20 mouse cellular contexts compared by ENCODE assay signal in the genomic region with DNA sequence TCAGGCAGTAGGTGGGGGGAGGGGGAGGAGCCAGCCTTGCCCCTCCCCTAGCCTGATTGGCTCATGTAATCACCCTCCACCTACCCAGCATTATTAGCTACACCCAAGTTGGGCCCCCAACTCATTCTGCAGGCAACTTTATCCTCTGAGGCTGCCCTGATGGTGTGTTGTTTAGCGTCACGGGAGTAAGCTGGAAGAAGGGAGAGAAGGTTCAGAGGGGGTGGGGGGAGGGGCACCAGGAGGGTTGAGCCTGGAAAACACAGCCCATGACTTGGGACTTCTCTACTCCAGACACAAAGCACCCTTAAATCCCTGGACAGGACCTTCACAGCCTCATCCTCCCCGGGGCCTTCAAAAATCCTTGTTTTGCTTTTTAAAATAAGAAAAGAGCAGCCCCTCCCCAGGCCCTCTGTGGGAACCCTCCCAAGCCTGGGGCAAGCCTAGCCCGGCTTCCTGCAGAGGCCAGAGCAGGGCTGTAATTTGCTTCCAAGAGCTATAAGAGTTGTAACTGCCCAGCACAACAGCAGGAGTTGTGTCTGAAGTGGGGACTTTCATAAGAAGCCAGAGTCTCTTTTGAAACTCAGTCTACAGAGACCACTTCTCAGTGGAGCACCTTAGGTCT. TPM values are rescaled to one million over a fixed set of nuclear protein-coding genes. Genes with fewer than 3 reads are reported as not detected.
DNase-seq lines count a peak whose midpoint lies in the region; ATAC-seq lines count a peak whose summit lies in the region.
"Had no signal": no experiment of that assay in that cellular context is flagged by ENCODE, and none has a peak within 500 bp of the region (broad histone marks: within the 10 kb centered on the region; RNA-seq: fewer than 3 reads in every experiment).

No protein-coding gene starts in this region.

- no peaks in the 10 kb centered on the region for H3K36me3 ChIP-seq in megakaryocyte, embryonic 14.5 days (replicated peaks; ENCODE audit: low read length)
- no peaks in the 10 kb centered on the region for H3K36me3 ChIP-seq in embryonic facial prominence, embryonic 10.5 days (replicated peaks)
- no peaks in the 10 kb centered on the region for H3K36me3 ChIP-seq in limb, embryonic 10.5 days

- H3K4me3 ChIP-seq in megakaryocyte, embryonic 14.5 days (replicated peaks): peak overlapping the region; percentile 76
- H3K4me3 ChIP-seq in embryonic facial prominence, embryonic 10.5 days: peak overlapping the region; percentile 28; the same call in 1 of the 2 replicates
- H3K4me3 ChIP-seq in limb, embryonic 10.5 days: peak overlapping the region; percentile 16
- H3K4me3 ChIP-seq: layer of hippocampus, adult 2 months had no signal

- peak; percentile 33 for DNase-seq in embryonic facial prominence, embryonic 10.5 days (ENCODE audit: low spot score)
- DNase-seq in limb, embryonic 10.5 days (ENCODE audit: low spot score): peak; percentile 60
- DNase-seq in right cerebral cortex, adult 2 months (ENCODE audit: low spot score in 2 of 2): no peak
- no peak for DNase-seq in adrenal gland, postnatal 14 days
- DNase-seq in urinary bladder, adult 2 months (ENCODE audit: low spot score): no peak
- DNase-seq: cerebellum, adult 9-10 months; heart, postnatal 4 days; kidney, adult 18-20 months; kidney, postnatal 10 days; left cerebral cortex, postnatal 4 days; retina, postnatal 1 day had no signal

- H3K9me3 ChIP-seq in megakaryocyte, embryonic 14.5 days: no peaks in the 10 kb centered on the region
- no peaks in the 10 kb centered on the region for H3K9me3 ChIP-seq in embryonic facial prominence, embryonic 10.5 days
- H3K9me3 ChIP-seq in limb, embryonic 10.5 days (replicated peaks): no peaks in the 10 kb centered on the region

- peaks cover 72% of the 10 kb centered on the region for H3K4me1 ChIP-seq in megakaryocyte, embryonic 14.5 days
- peaks cover 64% of the 10 kb centered on the region for H3K4me1 ChIP-seq in embryonic facial prominence, embryonic 10.5 days
- peaks cover 72% of the 10 kb centered on the region for H3K4me1 ChIP-seq in limb, embryonic 10.5 days

- no peak for ATAC-seq in megakaryocyte, adult 5-6 weeks (ENCODE audit: poor library complexity, severe bottlenecking)
- ATAC-seq: midbrain, embryonic 16.5 days had no signal

- WGBS in embryonic facial prominence, embryonic 10.5 days: 4% methylated on average over 4 of the region's 4 CpGs
- WGBS in limb, embryonic 10.5 days: 6% methylated on average over 4 of the region's 4 CpGs

- H3K27me3 ChIP-seq in megakaryocyte, embryonic 14.5 days (replicated peaks): peaks cover 85% of the 10 kb centered on the region
- H3K27me3 ChIP-seq in embryonic facial prominence, embryonic 10.5 days (replicated peaks; ENCODE audit: low read depth, poor library complexity, severe bottlenecking): peaks cover 51% of the 10 kb centered on the region
- H3K27me3 ChIP-seq in limb, embryonic 10.5 days (ENCODE audit: low read depth, poor library complexity, severe bottlenecking): peaks cover 48% of the 10 kb centered on the region

- peak overlapping the region; percentile 71 for H3K27ac ChIP-seq in embryonic facial prominence, embryonic 10.5 days (replicated peaks)
- peak overlapping the region; percentile 80 for H3K27ac ChIP-seq in limb, embryonic 10.5 days
- H3K27ac ChIP-seq: layer of hippocampus, adult 2 months had no signal

RNA-seq across cellular contexts. Expression of a gene that starts 2.3 kb away (rescaled TPM):
- 0.11 TPM in 1 of 2 replicates, not detected in the other for polyA plus RNA-seq in megakaryocyte, embryonic 14.5 days (2012; ENCODE audit: insufficient read depth, low replicate concordance)
- total RNA-seq in megakaryocyte, adult 5-6 weeks (2015): not detected in 2 replicates
- not detected in 2 replicates for total RNA-seq in megakaryocyte, adult 5-6 weeks (2017)
- polyA plus RNA-seq in embryonic facial prominence, embryonic 10.5 days (2016; fragmentation: Nextera tagmentation; extraction: Ambion mirVana): 0.18 and 0.66 TPM in 2 replicates
- 0.23 and 0.68 TPM in 2 replicates for polyA plus RNA-seq in limb, embryonic 10.5 days (2016; fragmentation: Nextera tagmentation; extraction: Ambion mirVana)
- 0.15 TPM in 2 replicates for total RNA-seq in adrenal gland, postnatal 14 days (2021)
- polyA plus RNA-seq in urinary bladder, adult 2 months (2012; rRNA removed): 0.13 and 0.15 TPM in 2 replicates
- total RNA-seq: left cerebral cortex, adult 18-20 months had no signal
- polyA plus RNA-seq: small intestine, adult 2 months had no signal

RNA-seq across cellular contexts. Expression of a gene that starts 13.5 kb away (rescaled TPM):
- not detected in 2 replicates for polyA plus RNA-seq in megakaryocyte, embryonic 14.5 days (2012; ENCODE audit: insufficient read depth, low replicate concordance)
- total RNA-seq in megakaryocyte, adult 5-6 weeks (2015): not detected in 2 replicates
- not detected in 2 replicates for total RNA-seq in megakaryocyte, adult 5-6 weeks (2017)
- polyA plus RNA-seq in embryonic facial prominence, embryonic 10.5 days (2016; fragmentation: Nextera tagmentation; extraction: Ambion mirVana): not detected in 2 replicates
- polyA plus RNA-seq in limb, embryonic 10.5 days (2016; fragmentation: Nextera tagmentation; extraction: Ambion mirVana): not detected in 2 replicates
- total RNA-seq in adrenal gland, postnatal 14 days (2021): 7.5 and 28.6 TPM in 2 replicates
- polyA plus RNA-seq in urinary bladder, adult 2 months (2012; rRNA removed): not detected in 2 replicates
- total RNA-seq: heart, postnatal 4 days; layer of hippocampus, adult 2 months; left cerebral cortex, adult 18-20 months; left cerebral cortex, postnatal 4 days had no signal
- polyA plus RNA-seq: forebrain, embryonic 11.5 days; gonadal fat pad, adult 2 months; heart, embryonic 14.5 days; midbrain, embryonic 16.5 days had no signal

RNA-seq across cellular contexts. Expression of a gene that starts 29.8 kb away (rescaled TPM):
- polyA plus RNA-seq in megakaryocyte, embryonic 14.5 days (2012; ENCODE audit: insufficient read depth, low replicate concordance): 1,707 and 3,704 TPM in 2 replicates
- 0.07 and 0.38 TPM in 2 replicates for total RNA-seq in megakaryocyte, adult 5-6 weeks (2015)
- total RNA-seq in megakaryocyte, adult 5-6 weeks (2017): not detected in 2 replicates
- 0.93 and 2.0 TPM in 2 replicates for polyA plus RNA-seq in embryonic facial prominence, embryonic 10.5 days (2016; fragmentation: Nextera tagmentation; extraction: Ambion mirVana)
- 1.5 and 1.7 TPM in 2 replicates for polyA plus RNA-seq in limb, embryonic 10.5 days (2016; fragmentation: Nextera tagmentation; extraction: Ambion mirVana)
- total RNA-seq in adrenal gland, postnatal 14 days (2021): 0.64 and 0.78 TPM in 2 replicates
- polyA plus RNA-seq in urinary bladder, adult 2 months (2012; rRNA removed): 0.13 and 0.15 TPM in 2 replicates

Comparison
In these comparisons a context has a peak if more than half of its experiments do, and no peak if none do; other contexts are left out.
1. H3K4me3 ChIP-seq: peak in every context shown above with its lines; median percentile 76 in megakaryocyte, embryonic 14.5 days; 28 in embryonic facial prominence, embryonic 10.5 days; 16 in limb, embryonic 10.5 days.
2. DNase-seq: peak in embryonic facial prominence, embryonic 10.5 days (single experiment) and limb, embryonic 10.5 days (single experiment); none in right cerebral cortex, adult 2 months (0 of 2), adrenal gland, postnatal 14 days (single experiment) and urinary bladder, adult 2 months (single experiment).
3. RNA of a gene that starts 29.8 kb away (polyA plus RNA-seq): 1,707 to 3,704 TPM in megakaryocyte, embryonic 14.5 days; 0.93 to 2.0 TPM in embryonic facial prominence, embryonic 10.5 days, 1.5 to 1.7 TPM in limb, embryonic 10.5 days and 0.13 to 0.15 TPM in urinary bladder, adult 2 months; every median in the first group is over 100 times any median in the second.